Mouse (Mus musculus) adrenal gland (tissue): ENCODE data around the gene Gp1bb.

Experiments used
- intact Hi-C: fragments of 180-260 bp; cut with DNase I; formaldehyde crosslinking; loops from one replicate; pipeline ENCODE4 v1.15.1; 2025

The Gp1bb gene

GRCm38 (mm10) chr16:18611752-18612151, 10.5 kb downstream of the Gp1bb start:
- intact Hi-C loops = no loop called here

- intact Hi-C loops = no loop called here
These were observed 13.1 kb downstream of the Gp1bb start for GRCm38 (mm10) chr16:18609099-18609498.

GRCm38 (mm10) chr16:18608226-18608625, 14.0 kb downstream of the Gp1bb start:
- intact Hi-C loops = no loop called here

GRCm38 (mm10) chr16:18605705-18606104, 16.5 kb downstream of the Gp1bb start:
- intact Hi-C loops = no loop called here

GRCm38 (mm10) chr16:18604267-18604701, 17.9 kb downstream of the Gp1bb start:
- intact Hi-C loops = no loop called here

DNA sequence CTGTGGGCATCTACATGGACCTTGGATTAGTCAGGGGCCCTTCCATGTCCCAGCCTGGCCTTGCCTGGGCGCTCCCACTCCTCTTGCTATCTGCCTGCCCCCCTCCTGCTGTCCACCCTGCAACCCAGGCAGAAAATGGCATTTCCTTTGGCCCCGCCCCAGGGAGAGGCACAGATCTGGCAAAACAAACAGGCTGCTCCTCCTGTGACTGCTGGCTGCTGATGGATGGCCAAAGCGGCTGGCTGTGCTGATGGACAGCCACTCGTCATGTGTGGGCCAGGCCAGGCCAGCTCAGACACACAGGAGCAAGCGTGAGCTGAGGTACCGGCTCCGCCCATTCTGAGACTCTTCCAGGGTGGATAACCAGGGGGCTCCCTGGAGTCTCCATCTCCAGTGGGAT, 20.8 kb downstream of the Gp1bb start:
- intact Hi-C loops = no loop called here

DNA sequence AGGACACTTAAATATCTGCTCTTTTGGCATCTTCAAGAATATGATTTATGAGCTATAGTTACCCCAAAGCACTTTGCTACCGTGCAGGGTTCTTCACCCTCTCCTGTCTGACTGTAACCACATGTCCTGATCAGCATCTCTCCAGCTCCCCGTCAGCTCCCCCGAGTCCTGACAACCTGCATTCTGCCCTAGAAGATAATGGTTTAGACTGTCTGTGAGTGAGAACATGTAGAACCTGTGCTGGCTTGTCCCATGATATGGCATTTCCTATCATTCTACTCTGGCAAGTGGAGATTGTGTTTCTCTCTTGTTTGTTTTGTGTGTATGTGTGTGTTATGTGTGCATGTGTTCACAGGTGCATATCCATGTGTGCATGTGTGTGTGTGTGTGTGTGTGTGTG, 24.2 kb downstream of the Gp1bb start:
- intact Hi-C loops = no loop called here

DNA sequence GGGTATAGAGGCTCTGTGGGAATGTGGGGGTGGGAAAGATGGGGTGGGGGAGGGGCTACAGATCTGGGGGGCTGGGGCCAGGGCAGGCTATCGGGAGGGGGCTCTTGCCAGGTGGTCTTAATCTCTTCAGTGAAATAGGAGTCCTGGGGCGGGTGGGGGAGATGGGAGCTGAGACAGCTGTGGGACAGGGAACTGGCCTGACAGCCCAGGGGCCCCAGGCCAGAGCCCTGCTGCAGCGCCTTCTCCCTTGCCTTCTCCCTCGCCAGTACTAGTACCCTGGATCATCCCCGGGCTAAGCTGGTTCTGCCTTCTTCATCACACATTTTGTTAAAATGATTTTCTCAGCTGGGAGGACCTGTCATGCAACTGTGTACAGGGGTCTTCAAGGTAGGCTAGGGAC, 25.9 kb downstream of the Gp1bb start:
- intact Hi-C loops = no loop called here

DNA sequence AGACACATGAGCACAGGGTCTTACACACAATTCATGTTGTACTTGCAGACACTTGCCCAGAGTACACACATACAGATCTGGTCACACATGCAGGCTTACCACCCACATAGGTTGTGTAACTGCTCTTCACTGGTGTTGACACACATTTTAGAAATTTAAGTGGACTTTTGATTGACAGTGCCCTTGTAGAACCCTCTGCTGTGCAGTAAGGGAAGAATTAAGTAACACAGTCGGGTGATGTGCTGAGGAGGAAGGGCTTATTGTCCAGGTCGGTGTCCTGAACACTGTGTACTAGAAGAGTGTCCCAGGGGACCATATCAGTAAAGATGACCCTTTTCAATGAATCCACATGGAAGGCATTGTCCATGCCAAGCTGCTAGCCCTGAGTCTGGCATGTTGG, 28.3 kb downstream of the Gp1bb start:
- intact Hi-C loops = no loop called here

- intact Hi-C loops = no loop called here
These were observed 30.9 kb downstream of the Gp1bb start for GRCm38 (mm10) chr16:18591047-18592018.

GRCm38 (mm10) chr16:18589804-18590790, 32.1 kb downstream of the Gp1bb start, which contains the start of gene Tbx1:
Tbx1 (minus strand) TSS chr16:18590671.
- intact Hi-C loops = no loop called here

GRCm38 (mm10) chr16:18589080-18589621, 33.1 kb downstream of the Gp1bb start:
- intact Hi-C loops = no loop called here

- intact Hi-C loops = no loop called here
These were observed 33.5 kb downstream of the Gp1bb start for GRCm38 (mm10) chr16:18588738-18589055.

DNA sequence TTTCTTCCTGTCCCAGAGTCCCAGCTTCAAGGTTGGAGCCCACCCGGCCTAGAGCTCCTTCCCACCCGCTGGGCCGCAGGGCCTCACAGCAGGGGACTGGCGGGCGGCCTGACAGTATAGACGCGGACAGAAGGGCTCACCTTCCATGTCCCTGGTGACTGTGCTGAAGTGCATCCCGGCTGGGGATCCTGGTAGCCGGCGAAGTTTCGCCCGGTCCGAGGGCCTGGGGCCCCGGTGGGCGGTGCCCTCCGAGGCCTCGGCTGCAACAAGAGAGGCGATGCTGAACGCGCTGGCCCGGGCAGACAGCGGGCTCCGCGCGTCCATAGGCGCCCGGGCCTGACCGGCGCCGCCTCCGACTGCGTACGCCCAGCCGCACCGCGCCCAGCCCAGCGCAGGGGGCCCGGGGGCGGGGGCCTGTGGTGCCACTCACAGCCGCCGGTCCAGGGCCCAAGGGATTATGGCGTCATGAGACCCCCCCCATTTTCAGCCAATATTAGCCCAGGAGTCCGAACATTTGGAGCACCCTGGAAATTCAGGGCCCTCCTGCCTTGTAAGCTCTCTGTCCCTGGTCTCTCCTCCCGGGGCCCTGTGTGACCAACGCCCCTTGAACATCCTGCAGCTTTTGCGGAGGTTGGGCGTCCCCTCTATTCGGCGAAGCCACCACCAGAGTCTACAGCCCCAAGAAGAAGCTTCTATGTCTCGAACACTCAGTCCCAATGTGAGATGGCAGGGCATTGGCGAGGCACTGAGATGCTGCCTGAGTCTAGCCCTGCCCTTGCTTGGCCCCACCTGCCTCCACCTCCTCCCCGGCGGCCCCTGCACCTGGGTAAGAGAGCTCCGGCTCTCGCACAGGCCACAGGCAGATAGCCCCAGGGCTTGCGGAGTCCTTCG, 34.1 kb downstream of the Gp1bb start:
- intact Hi-C loops = no loop called here

GRCm38 (mm10) chr16:18586906-18587546, 35.2 kb downstream of the Gp1bb start:
- intact Hi-C loops = no loop called here

DNA sequence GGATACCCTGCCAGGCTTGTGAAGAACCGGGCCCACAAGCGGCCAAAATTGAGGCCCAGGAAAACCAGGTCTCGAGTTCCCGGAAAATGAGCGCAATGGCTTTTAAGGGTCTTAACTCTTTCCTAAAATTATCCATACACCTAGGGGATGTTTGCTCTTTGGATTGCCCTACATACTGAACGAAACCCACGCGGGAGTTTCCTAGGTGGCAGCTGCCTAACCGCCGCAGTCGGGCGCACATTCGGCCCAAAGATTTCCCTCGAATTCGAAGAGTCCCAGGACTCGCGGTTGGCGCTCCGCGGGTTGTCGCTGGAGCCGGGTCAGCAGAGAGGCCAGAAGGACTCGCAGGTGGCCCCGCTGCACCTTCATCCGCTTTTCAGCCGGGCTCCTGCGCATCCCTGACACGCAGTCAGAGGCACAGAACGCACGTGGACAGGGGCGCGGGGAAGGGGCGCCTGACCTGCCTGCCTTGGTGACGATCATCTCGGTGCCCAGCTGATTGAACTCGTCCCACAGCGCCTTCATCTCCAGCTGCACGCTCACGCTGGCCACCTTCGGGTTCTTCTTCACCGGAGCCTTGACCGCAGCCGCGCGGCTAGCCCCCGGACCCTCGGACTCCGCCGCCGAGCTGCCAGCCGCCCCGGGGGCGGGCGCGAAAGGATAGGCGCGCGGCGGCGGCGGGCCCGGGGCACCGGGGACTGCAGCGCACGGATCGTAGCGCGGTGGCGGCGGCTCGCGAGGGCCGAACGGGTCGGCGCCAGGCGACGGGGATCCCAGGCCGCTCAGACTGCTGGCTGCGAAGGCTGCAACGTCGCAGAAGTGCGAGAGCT, 35.9 kb downstream of the Gp1bb start:
- intact Hi-C loops = no loop called here

DNA sequence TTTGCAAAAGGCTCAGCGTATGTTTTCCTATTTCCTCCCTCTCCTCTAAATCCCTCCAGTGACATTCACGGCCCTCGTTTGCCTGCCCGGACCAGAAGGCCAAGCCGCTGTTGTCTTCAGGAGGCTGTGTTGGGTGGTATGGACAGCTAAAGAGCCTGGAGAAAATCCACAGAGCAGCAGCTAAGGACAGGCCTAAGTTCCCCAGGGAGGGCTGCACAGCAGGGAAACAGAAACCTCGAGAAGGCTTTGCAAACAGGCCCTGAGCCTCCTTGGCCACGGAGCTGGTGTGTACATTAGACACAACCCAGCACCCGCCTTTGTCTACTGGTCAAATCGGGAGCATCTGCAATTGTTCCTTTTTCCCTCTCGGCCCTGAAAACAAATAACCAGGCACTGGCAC, 36.5 kb downstream of the Gp1bb start:
- intact Hi-C loops = no loop called here

- intact Hi-C loops = no loop called here
These were observed 37.2 kb downstream of the Gp1bb start for GRCm38 (mm10) chr16:18584901-18585510.
